Mouse (Mus musculus): ENCODE measurements around the gene Ripk4.

GRCm38 (mm10) chr16:97805646-97806045 is 42.1 kb upstream of the Ripk4 start:
- TF ChIP-seq TCF12 (IDR thresholded peaks at IDR 0.05; ENCODE audit: low read depth, low read length) (no peak), POLR2A (IDR thresholded peaks at IDR 0.05; ENCODE audit: control insufficient read depth in 1 of 2, insufficient read depth in 1 of 2, low read depth in 1 of 2, low read length in 2 of 2, poor library complexity in 1 of 2) (no peak), CTCF (IDR thresholded peaks at IDR 0.05 in 2 of 3, conservative IDR thresholded peaks at IDR 0.05 in 1 of 3; ENCODE audit: control insufficient read depth in 1 of 3, insufficient read depth in 1 of 3, low read depth in 2 of 3, low read length in 3 of 3, poor library complexity in 1 of 3, severe bottlenecking in 1 of 3) (no peak), HCFC1 (IDR thresholded peaks at IDR 0.05; ENCODE audit: low read depth, low read length) (no peak), ZC3H11A (IDR thresholded peaks at IDR 0.05; ENCODE audit: low read depth, low read length) (no peak), CHD2 (IDR thresholded peaks at IDR 0.05; ENCODE audit: low read length) (no peak), TAL1 (IDR thresholded peaks at IDR 0.05; ENCODE audit: low read length) (no peak), NELFE (IDR thresholded peaks at IDR 0.05; ENCODE audit: low read depth, low read length) (no peak), MEF2A (IDR thresholded peaks at IDR 0.05; ENCODE audit: extremely low read depth, insufficient replicate concordance, low read depth, low read length, poor library complexity, severe bottlenecking) (no peak), EP300 (IDR thresholded peaks at IDR 0.05; ENCODE audit: low read depth in 1 of 2, low read length in 2 of 2) (no peak), GATA1 (IDR thresholded peaks at IDR 0.05; ENCODE audit: low read depth, low read length) (no peak)
